In genomic region chr16:56072533-56072932, GRCm38 (mm10) we compare ENCODE assay signal across 19 mouse cellular contexts. TPM values are rescaled to one million over a fixed set of nuclear protein-coding genes. Genes with fewer than 3 reads are reported as not detected.
DNase-seq lines count a peak whose midpoint lies in the region; ATAC-seq and TF ChIP-seq lines count a peak whose summit lies in the region.
"Had no signal": no experiment of that assay in that cellular context is flagged by ENCODE, and none has a peak within 500 bp of the region (broad histone marks: within the 10 kb centered on the region; RNA-seq: fewer than 3 reads in every experiment).

No protein-coding gene starts in this region.

- no peak for ATAC-seq in kidney, postnatal 0 days (replicated peaks; ENCODE audit: low FRiP score, low read depth)
- no peak for ATAC-seq in liver, embryonic 13.5 days (ENCODE audit: low read depth)
- no peak for ATAC-seq in liver, postnatal 0 days
- ATAC-seq: forebrain, embryonic 14.5 days had no signal

- no peak overlapping the region for H3K27ac ChIP-seq in kidney, postnatal 0 days
- peak overlapping the region; percentile 58 for H3K27ac ChIP-seq in MEL (ENCODE audit: control insufficient read depth, low read depth, low read length)
- H3K27ac ChIP-seq in liver, embryonic 13.5 days, result peak overlapping the region; percentile 96
- H3K27ac ChIP-seq in liver, postnatal 0 days (ENCODE audit: low read depth), result peak overlapping the region; percentile 86
- no peak overlapping the region for H3K27ac ChIP-seq in gastrocnemius, adult 2 months
- H3K27ac ChIP-seq: embryonic facial prominence, embryonic 13.5 days; heart, adult 2 months; hindbrain, embryonic 15.5 days had no signal

- no peaks in the 10 kb centered on the region for H3K36me3 ChIP-seq in kidney, postnatal 0 days (ENCODE audit: insufficient read depth, low read length)
- peaks cover 0 to 37% of the 10 kb centered on the region in 2 experiments; a peak in 2 of 4 replicates for H3K36me3 ChIP-seq in MEL (ENCODE audit: control insufficient read depth in 1 of 2, insufficient read depth in 2 of 2, low read length in 2 of 2)
- H3K36me3 ChIP-seq in liver, embryonic 13.5 days, result no peaks in the 10 kb centered on the region
- no peaks in the 10 kb centered on the region for H3K36me3 ChIP-seq in liver, postnatal 0 days (replicated peaks; ENCODE audit: insufficient read depth, low read length)
- H3K36me3 ChIP-seq: embryonic facial prominence, embryonic 13.5 days; forebrain, embryonic 10.5 days; heart, embryonic 12.5 days; hindbrain, embryonic 15.5 days had no signal

- H3K4me1 ChIP-seq in kidney, postnatal 0 days (replicated peaks; ENCODE audit: insufficient read depth, low read length), result no peaks in the 10 kb centered on the region; the same call in 1 of the 2 replicates
- H3K4me1 ChIP-seq in MEL (ENCODE audit: control insufficient read depth in 1 of 2, insufficient read depth in 2 of 2, low read length in 2 of 2), result peaks cover 20 to 39% of the 10 kb centered on the region in 2 experiments
- H3K4me1 ChIP-seq in liver, embryonic 13.5 days (replicated peaks), result peaks cover 82% of the 10 kb centered on the region
- peaks cover 33% of the 10 kb centered on the region for H3K4me1 ChIP-seq in liver, postnatal 0 days (ENCODE audit: insufficient read depth)

- no peak for TF ChIP-seq EP300 in MEL (IDR thresholded peaks at IDR 0.05; ENCODE audit: low read depth in 1 of 2, low read length in 2 of 2)
- TF ChIP-seq EP300 in liver, postnatal 0 days (IDR thresholded peaks at IDR 0.05; ENCODE audit: low read depth), result no peak

- H3K9ac ChIP-seq in kidney, postnatal 0 days (ENCODE audit: low read depth, low read length), result no peak overlapping the region
- peak overlapping the region; percentile 48 for H3K9ac ChIP-seq in MEL (ENCODE audit: control insufficient read depth, low read depth, low read length, poor library complexity, severe bottlenecking)
- H3K9ac ChIP-seq in liver, embryonic 13.5 days, result peak overlapping the region; percentile 70
- H3K9ac ChIP-seq in liver, postnatal 0 days (replicated peaks), result no peak overlapping the region
- H3K9ac ChIP-seq: embryonic facial prominence, embryonic 13.5 days; hindbrain, embryonic 15.5 days had no signal

- TF ChIP-seq RAD21 in MEL (IDR thresholded peaks at IDR 0.05; ENCODE audit: low read depth, low read length), result no peak

- no peak overlapping the region for H3K4me3 ChIP-seq in kidney, postnatal 0 days (replicated peaks; ENCODE audit: low read depth, low read length)
- H3K4me3 ChIP-seq in MEL (ENCODE audit: control insufficient read depth in 1 of 2, insufficient read depth in 1 of 2, low read depth in 2 of 2, low read length in 2 of 2), result peak overlapping the region; percentile 12 to 15; a peak in 2 of 4 replicates
- H3K4me3 ChIP-seq in liver, embryonic 13.5 days (replicated peaks), result no peak overlapping the region
- no peak overlapping the region for H3K4me3 ChIP-seq in liver, postnatal 0 days (ENCODE audit: low read depth, low read length)
- no peak overlapping the region for H3K4me3 ChIP-seq in gastrocnemius, adult 2 months
- H3K4me3 ChIP-seq: embryonic facial prominence, embryonic 13.5 days; forebrain, embryonic 10.5 days; heart, adult 2 months; heart, embryonic 12.5 days; hindbrain, embryonic 15.5 days had no signal

- H3K27me3 ChIP-seq in kidney, postnatal 0 days (ENCODE audit: insufficient read depth, low read length), result no peaks in the 10 kb centered on the region
- no peaks in the 10 kb centered on the region for H3K27me3 ChIP-seq in MEL (ENCODE audit: control insufficient read depth in 1 of 2, insufficient read depth in 2 of 2, low read length in 2 of 2)
- no peaks in the 10 kb centered on the region for H3K27me3 ChIP-seq in liver, embryonic 13.5 days
- no peaks in the 10 kb centered on the region for H3K27me3 ChIP-seq in liver, postnatal 0 days (ENCODE audit: insufficient read depth, low read length)
- H3K27me3 ChIP-seq: embryonic facial prominence, embryonic 13.5 days; heart, embryonic 12.5 days; hindbrain, embryonic 15.5 days had no signal

- TF ChIP-seq POLR2A in MEL (IDR thresholded peaks at IDR 0.05; ENCODE audit: control insufficient read depth in 1 of 2, insufficient read depth in 1 of 2, low read depth in 1 of 2, low read length in 2 of 2, poor library complexity in 1 of 2), result no peak

- 54% methylated on average over 6 of the region's 6 CpGs for WGBS in kidney, postnatal 0 days
- WGBS in liver, embryonic 13.5 days (ENCODE audit: insufficient replicate concordance), result 70% methylated on average over 6 of the region's 6 CpGs
- WGBS in liver, postnatal 0 days (ENCODE audit: insufficient replicate concordance), result 83% methylated on average over 6 of the region's 6 CpGs

- intact Hi-C loops in gastrocnemius, adult 2 months (cut with DNase I), result no loop called here

- H3K4me2 ChIP-seq in kidney, postnatal 0 days (ENCODE audit: low read length), result no peak overlapping the region
- H3K4me2 ChIP-seq in liver, embryonic 13.5 days, result peak overlapping the region; percentile 69
- H3K4me2 ChIP-seq in liver, postnatal 0 days (ENCODE audit: low read depth, low read length), result no peak overlapping the region; the same call in 1 of the 2 replicates
- H3K4me2 ChIP-seq: embryonic facial prominence, embryonic 13.5 days; hindbrain, embryonic 15.5 days had no signal

- TF ChIP-seq CTCF in kidney, postnatal 0 days (IDR thresholded peaks at IDR 0.05; ENCODE audit: low read depth), result no peak
- TF ChIP-seq CTCF in MEL (IDR thresholded peaks at IDR 0.05 in 2 of 3, conservative IDR thresholded peaks at IDR 0.05 in 1 of 3; ENCODE audit: control insufficient read depth in 1 of 3, insufficient read depth in 1 of 3, low read depth in 2 of 3, low read length in 3 of 3, poor library complexity in 1 of 3, severe bottlenecking in 1 of 3), result no peak
- TF ChIP-seq CTCF in liver, postnatal 0 days (IDR thresholded peaks at IDR 0.05; ENCODE audit: low read depth), result no peak
- TF ChIP-seq CTCF in gastrocnemius, adult 2 months (IDR thresholded peaks at IDR 0.05), result no peak

- H3K9me3 ChIP-seq in kidney, postnatal 0 days (replicated peaks; ENCODE audit: low read length), result no peaks in the 10 kb centered on the region
- H3K9me3 ChIP-seq in MEL (replicated peaks; ENCODE audit: insufficient read depth, low read length), result no peaks in the 10 kb centered on the region
- no peaks in the 10 kb centered on the region for H3K9me3 ChIP-seq in liver, embryonic 13.5 days (replicated peaks)
- H3K9me3 ChIP-seq in liver, postnatal 0 days (ENCODE audit: low read length), result no peaks in the 10 kb centered on the region
- H3K9me3 ChIP-seq: embryonic facial prominence, embryonic 13.5 days; forebrain, embryonic 10.5 days; heart, embryonic 12.5 days; hindbrain, embryonic 15.5 days had no signal

- peak; percentile 14 for DNase-seq in kidney, postnatal 0 days (ENCODE audit: low spot score)
- no peak for DNase-seq in kidney, postnatal 25 days
- DNase-seq in MEL (ENCODE audit: low read depth, low spot score), result peak; percentile 44
- DNase-seq in liver, embryonic 13.5 days, result no peak
- no peak for DNase-seq in liver, postnatal 0 days
- DNase-seq in c-Kit-positive CD71-positive TER-119-positive erythroid progenitor cells, embryonic 14.5 days (ENCODE audit: low spot score), result no peak
- DNase-seq in gastrocnemius, adult 2 months, result no peak
- DNase-seq: adrenal gland, postnatal 10 days; cerebellum, adult 11-12 months; cerebellum, adult 9-10 months; cerebellum, postnatal 25 days; gastrocnemius, postnatal 36 days; heart, adult 2 months; heart, postnatal 36 days had no signal

- H3K79me2 ChIP-seq in MEL (ENCODE audit: control insufficient read depth, insufficient read depth, low read length, poor library complexity), result peaks cover 8% of the 10 kb centered on the region

TF ChIP-seq in MEL, 35 proteins besides CTCF, POLR2A, EP300 and RAD21:
- TF ChIP-seq NRF1 (IDR thresholded peaks at IDR 0.05; ENCODE audit: insufficient read depth, low read depth, low read length, poor library complexity, severe bottlenecking) (no peak), BHLHE40 (IDR thresholded peaks at IDR 0.05; ENCODE audit: borderline replicate concordance, low read depth, low read length) (no peak), MXI1 (IDR thresholded peaks at IDR 0.05; ENCODE audit: low read depth, low read length) (no peak), NELFE (IDR thresholded peaks at IDR 0.05; ENCODE audit: low read depth, low read length) (no peak), CHD1 (IDR thresholded peaks at IDR 0.05; ENCODE audit: low read depth, low read length) (no peak), RCOR1 (IDR thresholded peaks at IDR 0.05; ENCODE audit: low read depth, low read length) (no peak), SIN3A (IDR thresholded peaks at IDR 0.05; ENCODE audit: low read length) (no peak)
TF ChIP-seq in MEL: peak in this region for 0.

RNA-seq across cellular contexts. Expression of gene Senp7, which starts 24.4 kb away (rescaled TPM):
- polyA plus RNA-seq in kidney, postnatal 0 days (2015; fragmentation: Nextera tagmentation; extraction: Ambion mirVana), result 24.0 and 26.4 TPM in 2 replicates
- 7.7 and 8.1 TPM in 2 replicates for total RNA-seq in MEL (2012; rRNA removed)
- polyA plus RNA-seq in MEL (2012; ENCODE audit: insufficient read depth in 1 of 2, insufficient read length in 2 of 2, low read depth in 1 of 2, low replicate concordance in 2 of 2, missing spikeins in 1 of 2), result 10 to 100 TPM in 1 of 2 experiments, not detected in 1; 15.0 TPM
- polyA plus RNA-seq in liver, embryonic 13.5 days (2015; fragmentation: Nextera tagmentation; extraction: Ambion mirVana), result 18.2 and 20.9 TPM in 2 replicates
- polyA plus RNA-seq in liver, postnatal 0 days (2015; fragmentation: Nextera tagmentation; extraction: Ambion mirVana), result 7.4 and 10.6 TPM in 2 replicates
- 10 to 100 TPM; 10.9 to 14.6 TPM for total RNA-seq in gastrocnemius, adult 2 months (2021)

RNA-seq across cellular contexts. Expression of gene Trmt10c, which starts 34.9 kb away (rescaled TPM):
- polyA plus RNA-seq in kidney, postnatal 0 days (2015; fragmentation: Nextera tagmentation; extraction: Ambion mirVana), result 27.5 and 28.9 TPM in 2 replicates
- total RNA-seq in MEL (2012; rRNA removed), result 28.7 and 32.3 TPM in 2 replicates
- 10 to 100 TPM; 16.5 to 48.5 TPM for polyA plus RNA-seq in MEL (2012; ENCODE audit: insufficient read depth in 1 of 2, insufficient read length in 2 of 2, low read depth in 1 of 2, low replicate concordance in 2 of 2, missing spikeins in 1 of 2)
- polyA plus RNA-seq in liver, embryonic 13.5 days (2015; fragmentation: Nextera tagmentation; extraction: Ambion mirVana), result 20.0 and 24.3 TPM in 2 replicates
- polyA plus RNA-seq in liver, postnatal 0 days (2015; fragmentation: Nextera tagmentation; extraction: Ambion mirVana), result 15.2 and 15.7 TPM in 2 replicates
- total RNA-seq in gastrocnemius, adult 2 months (2021), result 10 to 100 TPM in 1 of 2 experiments, 1 to 10 TPM in 1; 8.4 to 10.2 TPM

RNA-seq across cellular contexts. Expression of gene Pcnp, which starts 43.0 kb away (rescaled TPM):
- polyA plus RNA-seq in kidney, postnatal 0 days (2015; fragmentation: Nextera tagmentation; extraction: Ambion mirVana), result 201 and 204 TPM in 2 replicates
- total RNA-seq in MEL (2012; rRNA removed), result 70.9 and 79.1 TPM in 2 replicates
- 100 to 1,000 TPM in 1 of 2 experiments, 10 to 100 TPM in 1; 88.5 to 128 TPM for polyA plus RNA-seq in MEL (2012; ENCODE audit: insufficient read depth in 1 of 2, insufficient read length in 2 of 2, low read depth in 1 of 2, low replicate concordance in 2 of 2, missing spikeins in 1 of 2)
- 126 and 153 TPM in 2 replicates for polyA plus RNA-seq in liver, embryonic 13.5 days (2015; fragmentation: Nextera tagmentation; extraction: Ambion mirVana)
- 61.8 and 64.2 TPM in 2 replicates for polyA plus RNA-seq in liver, postnatal 0 days (2015; fragmentation: Nextera tagmentation; extraction: Ambion mirVana)
- 10 to 100 TPM; 55.9 to 62.6 TPM for total RNA-seq in gastrocnemius, adult 2 months (2021)

Comparison
In these comparisons a context has a peak if more than half of its experiments do, and no peak if none do; other contexts are left out.
1. DNase-seq: peak in kidney, postnatal 0 days (single experiment) and MEL (single experiment); none in kidney, postnatal 25 days (0 of 2), liver, embryonic 13.5 days (single experiment), liver, postnatal 0 days (single experiment), c-Kit-positive CD71-positive TER-119-positive erythroid progenitor cells, embryonic 14.5 days (single experiment) and gastrocnemius, adult 2 months (single experiment).
2. H3K9ac ChIP-seq: peak in MEL (single experiment) and liver, embryonic 13.5 days (single experiment); none in kidney, postnatal 0 days (single experiment) and liver, postnatal 0 days (single experiment).
3. H3K27ac ChIP-seq: peak in MEL (single experiment), liver, embryonic 13.5 days (single experiment) and liver, postnatal 0 days (single experiment); none in kidney, postnatal 0 days (single experiment) and gastrocnemius, adult 2 months (single experiment).
4. H3K4me3 ChIP-seq: peak in MEL (2 of 2); none in kidney, postnatal 0 days (single experiment), liver, embryonic 13.5 days (single experiment), liver, postnatal 0 days (single experiment) and gastrocnemius, adult 2 months (single experiment).